Mouse (Mus musculus) hindbrain, embryonic 13.5 days (tissue): Measurements from ENCODE around the gene Vmn2r3. TPM values are rescaled to one million over a fixed set of nuclear protein-coding genes. Genes with fewer than 3 reads are reported as not detected.
"Not testable (repeated sequence)": the region's sequence is repeated elsewhere in the genome, so short reads cannot be mapped to it uniquely, and the experiment has no call there.

ENCODE experiments used
- ATAC-seq: fragments of 200-750 bp; cut with Nextera tagmentation; 2 replicates; pipeline ENCODE4 v1.8.0; 2017; ENCODE audit warnings: moderate TSS enrichment; ENCODE audit not compliant: low FRiP score
- H3K27ac ChIP-seq: fragments of 300-500 bp; sonication (generic); 2 replicates; pipeline ENCODE4 v1.5.1; 2015; ENCODE audit warnings: inconsistent platforms, mild to moderate bottlenecking, moderate library complexity
- H3K27me3 ChIP-seq: fragments of 300-500 bp; sonication (generic); 2 replicates; pipeline ENCODE4 v1.6.1; 2015; ENCODE audit warnings: mild to moderate bottlenecking, inconsistent platforms
- H3K36me3 ChIP-seq: fragments of 300-500 bp; sonication (generic); 2 replicates; pipeline ENCODE4 v1.6.1; 2015; ENCODE audit warnings: mild to moderate bottlenecking, inconsistent platforms
- H3K4me1 ChIP-seq: fragments of 300-500 bp; sonication (generic); replicated peaks from 2 replicates; pipeline ENCODE4 v1.6.1; 2015; ENCODE audit warnings: inconsistent platforms
- H3K4me2 ChIP-seq: fragments of 300-500 bp; sonication (generic); 2 replicates; pipeline ENCODE4 v1.6.1; 2015; ENCODE audit warnings: inconsistent platforms, mild to moderate bottlenecking, moderate library complexity
- H3K4me3 ChIP-seq: fragments of 300-500 bp; sonication (generic); 2 replicates; pipeline ENCODE4 v1.5.1; 2015; ENCODE audit warnings: mild to moderate bottlenecking, inconsistent platforms
- H3K9ac ChIP-seq: fragments of 300-500 bp; sonication (generic); 2 replicates; pipeline ENCODE4 v1.6.1; 2015; ENCODE audit warnings: mild to moderate bottlenecking, inconsistent platforms
- H3K9me3 ChIP-seq: fragments of 300-500 bp; sonication (generic); 2 replicates; pipeline ENCODE4 v1.6.1; 2016; ENCODE audit warnings: inconsistent platforms
- WGBS: fragments of 180-500 bp; shearing (Covaris S2); methylation state at CpG from one replicate; pipeline ENCODE4 v1.1.7; 2015; 5-methylcytosine and 5-hydroxymethylcytosine counted together
- polyA plus RNA-seq: library from polyadenylated mRNA; unstranded; fragments of >200 nt; fragmentation: Nextera tagmentation; extraction: Ambion mirVana; gene quantifications from 2 replicates; pipeline ENCODE4 v1.2.1, GENCODE M21; 2015

Gene Vmn2r3
- polyA plus RNA-seq, result not detected in 2 replicates

GRCm38 (mm10) chr3:64289609-64290008 lies at the start of gene Vmn2r3:
Gene Vmn2r3, minus strand, starts transcription at chr3:64289709.
- Histone ChIP-seq H3K27ac (no peak within 1 kb of the TSS), H3K4me3 (no peak within 1 kb of the TSS), H3K9ac (no peak within 1 kb of the TSS), H3K4me1 (no peaks in the 10 kb centered on the region), H3K36me3 (no peaks in the 10 kb centered on the region), H3K9me3 (no peaks in the 10 kb centered on the region), H3K27me3 (no peaks in the 10 kb centered on the region), H3K4me2 (no peak within 1 kb of the TSS)
- WGBS, result 45% methylated on average over 1 of the region's 1 CpGs
- no peak for ATAC-seq

DNA sequence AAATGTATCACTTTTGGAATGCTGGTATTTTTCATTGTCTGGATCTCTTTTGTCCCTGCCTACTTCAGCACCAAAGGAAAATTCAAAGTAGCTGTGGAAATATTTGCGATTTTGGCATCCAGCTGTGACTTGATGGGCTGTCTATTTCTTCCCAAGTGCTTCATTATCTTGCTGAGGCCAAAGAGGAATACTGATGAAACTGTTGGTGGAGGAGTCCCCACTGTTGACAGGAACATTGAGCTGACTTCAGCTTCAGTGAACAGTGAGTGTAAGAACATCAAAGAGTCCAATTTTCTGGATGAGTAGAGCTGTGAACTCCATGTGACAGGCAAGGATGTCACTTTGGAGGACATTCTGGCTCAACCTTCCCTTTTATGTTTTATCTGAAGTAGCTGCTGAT lies 43.0 kb upstream of the Vmn2r3 start:
- no peak overlapping the region for H3K4me3 ChIP-seq
- no peak overlapping the region for H3K27ac ChIP-seq
- 36% methylated on average over 1 of the region's 1 CpGs for WGBS
- no peak for ATAC-seq
- no peaks in the 10 kb centered on the region for H3K27me3 ChIP-seq
- no peak overlapping the region for H3K4me2 ChIP-seq
- H3K9ac ChIP-seq, result no peak overlapping the region
- no peaks in the 10 kb centered on the region for H3K36me3 ChIP-seq
- no peaks in the 10 kb centered on the region for H3K4me1 ChIP-seq
- no peaks in the 10 kb centered on the region for H3K9me3 ChIP-seq

DNA sequence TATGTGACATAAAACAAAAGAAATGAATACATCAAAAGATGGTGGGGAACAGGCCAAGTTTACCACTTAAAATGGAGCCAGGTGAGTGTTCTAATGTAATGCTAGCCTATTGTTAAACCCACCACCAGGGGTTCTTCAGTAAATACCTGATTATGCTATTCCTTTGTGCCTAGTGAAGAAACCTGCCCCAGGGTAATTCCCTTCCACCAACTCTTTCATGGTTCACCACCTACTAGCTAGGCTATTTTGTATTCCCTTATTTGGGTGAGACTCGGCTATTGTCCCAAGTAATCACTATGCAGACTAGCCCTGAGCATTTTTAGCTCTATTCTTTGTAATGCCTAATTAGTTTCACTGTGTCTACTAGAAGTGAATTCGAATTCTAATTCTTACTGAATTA lies 32.3 kb upstream of the Vmn2r3 start:
- WGBS, result 63% methylated on average over 2 of the region's 2 CpGs
- H3K4me1 ChIP-seq, result no peaks in the 10 kb centered on the region

DNA sequence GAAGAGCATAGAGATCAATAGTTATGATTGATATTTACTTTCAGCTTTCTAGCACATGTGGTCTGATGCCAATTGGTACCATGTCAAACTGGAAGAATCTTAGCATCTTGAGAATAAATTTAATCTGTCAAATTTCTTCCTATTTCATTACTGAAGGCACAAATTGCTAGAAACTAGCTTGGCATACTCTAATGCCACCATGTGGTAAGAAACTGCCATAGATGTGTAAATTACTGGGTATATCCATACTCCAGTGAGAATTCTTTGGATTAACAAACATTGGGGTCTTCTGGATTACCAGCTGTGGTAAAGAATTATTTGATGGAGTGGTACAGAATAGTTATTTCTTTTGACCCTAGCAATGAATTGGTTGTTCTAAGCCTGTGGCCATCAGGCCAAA lies 17.3 kb upstream of the Vmn2r3 start:
- Histone ChIP-seq H3K4me3 (no peak overlapping the region), H3K36me3 (no peaks in the 10 kb centered on the region), H3K4me2 (no peak overlapping the region), H3K9ac (no peak overlapping the region), H3K9me3 (no peaks in the 10 kb centered on the region), H3K4me1 (no peaks in the 10 kb centered on the region), H3K27me3 (no peaks in the 10 kb centered on the region), H3K27ac (no peak overlapping the region)
- ATAC-seq, result no peak

More for the DNA sequence above, 32.3 kb upstream of the Vmn2r3 start:
- no peaks in the 10 kb centered on the region for H3K36me3 ChIP-seq
- no peak overlapping the region for H3K9ac ChIP-seq
- no peaks in the 10 kb centered on the region for H3K27me3 ChIP-seq
- no peak overlapping the region for H3K27ac ChIP-seq
- ATAC-seq, result no peak
- no peak overlapping the region for H3K4me2 ChIP-seq
- H3K9me3 ChIP-seq, result no peaks in the 10 kb centered on the region
- no peak overlapping the region for H3K4me3 ChIP-seq

DNA sequence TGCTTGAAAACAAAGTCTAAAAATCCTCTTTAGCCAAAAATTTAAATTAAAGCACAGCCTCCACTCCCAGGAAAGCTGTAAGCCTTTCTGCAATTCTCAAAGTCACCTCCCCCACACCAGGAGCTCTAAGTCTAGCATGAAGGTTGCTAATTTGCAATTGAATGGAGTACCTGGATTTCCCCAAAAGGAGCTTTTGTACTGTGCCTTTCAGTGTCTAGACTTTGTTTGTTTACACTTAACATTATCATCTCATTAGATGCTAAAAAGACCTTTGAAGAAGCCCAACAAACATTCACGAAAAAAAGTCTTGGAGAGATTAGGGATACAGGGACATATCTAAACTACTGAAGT lies 23.8 kb downstream of the Vmn2r3 start:
- H3K27me3 ChIP-seq, result no peaks in the 10 kb centered on the region
- no peak for ATAC-seq

DNA sequence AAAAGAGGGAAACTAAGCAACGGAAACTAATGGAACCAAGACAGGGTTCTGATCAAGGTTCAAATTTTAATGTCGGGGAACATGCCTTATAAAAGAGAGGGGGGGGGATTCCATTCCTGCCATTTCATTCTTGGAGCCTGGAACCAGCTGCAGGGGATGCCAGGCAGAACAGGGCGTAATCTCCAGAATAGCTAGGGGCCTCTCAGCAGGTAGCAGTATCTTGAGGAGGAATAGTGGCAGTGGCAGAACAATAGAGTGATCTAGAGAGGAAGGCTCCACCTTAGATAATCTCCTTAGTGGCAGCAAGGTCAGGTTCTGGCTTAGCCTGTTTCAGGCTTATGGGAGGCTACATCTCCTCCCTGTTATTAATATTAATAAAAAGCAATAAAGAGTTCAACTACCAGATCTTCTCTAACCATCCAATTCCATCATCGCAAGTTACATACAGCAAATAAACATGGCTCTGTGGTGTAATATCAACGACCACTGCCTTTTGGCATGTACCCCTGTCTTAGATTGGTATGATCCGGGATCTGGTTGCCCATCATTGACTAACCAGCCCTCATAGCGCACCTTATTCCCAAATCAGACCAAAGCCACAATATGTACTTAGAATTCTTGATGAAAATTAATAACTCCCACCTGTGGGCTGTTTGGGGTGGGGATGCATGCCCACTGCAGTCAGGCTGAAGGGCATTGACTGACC lies 24.3 kb downstream of the Vmn2r3 start:
- WGBS, result 29% methylated on average over 7 of the region's 7 CpGs
- H3K36me3 ChIP-seq, H3K9ac ChIP-seq, H3K27ac ChIP-seq, H3K27me3 ChIP-seq, ATAC-seq, H3K9me3 ChIP-seq, H3K4me2 ChIP-seq, H3K4me3 ChIP-seq, H3K4me1 ChIP-seq: not testable (repeated sequence)

More for the DNA sequence above, 23.8 kb downstream of the Vmn2r3 start:
- Histone ChIP-seq H3K4me3 (no peak overlapping the region), H3K36me3 (no peaks in the 10 kb centered on the region), H3K4me1 (no peaks in the 10 kb centered on the region), H3K4me2 (no peak overlapping the region), H3K9ac (no peak overlapping the region), H3K9me3 (no peaks in the 10 kb centered on the region), H3K27ac (no peak overlapping the region)
- WGBS, result 11% methylated on average over 1 of the region's 1 CpGs

- Histone ChIP-seq H3K4me3 (no peak overlapping the region), H3K27me3 (no peaks in the 10 kb centered on the region), H3K36me3 (no peaks in the 10 kb centered on the region), H3K9me3 (no peaks in the 10 kb centered on the region), H3K4me2 (no peak overlapping the region), H3K9ac (no peak overlapping the region), H3K27ac (no peak overlapping the region), H3K4me1 (no peaks in the 10 kb centered on the region)
- WGBS, result 87% methylated on average over 3 of the region's 3 CpGs
- ATAC-seq, result no peak
Measured at GRCm38 (mm10) chr3:64259582-64259981, 29.9 kb downstream of the Vmn2r3 start.

GRCm38 (mm10) chr3:64251646-64252045 lies 37.9 kb downstream of the Vmn2r3 start:
- 90% methylated on average over 5 of the region's 5 CpGs for WGBS
- H3K9ac ChIP-seq, result no peak overlapping the region
- no peaks in the 10 kb centered on the region for H3K27me3 ChIP-seq
- ATAC-seq, result no peak
- H3K4me3 ChIP-seq, result no peak overlapping the region
- H3K27ac ChIP-seq, result no peak overlapping the region
- no peak overlapping the region for H3K4me2 ChIP-seq
- H3K4me1 ChIP-seq, result no peaks in the 10 kb centered on the region
- no peaks in the 10 kb centered on the region for H3K9me3 ChIP-seq
- no peaks in the 10 kb centered on the region for H3K36me3 ChIP-seq

GRCm38 (mm10) chr3:64250461-64250860 lies 39.0 kb downstream of the Vmn2r3 start:
- not testable (repeated sequence) for H3K9me3 ChIP-seq, H3K36me3 ChIP-seq, H3K9ac ChIP-seq, H3K27me3 ChIP-seq, H3K4me1 ChIP-seq, H3K4me2 ChIP-seq, H3K27ac ChIP-seq, ATAC-seq, H3K4me3 ChIP-seq
- WGBS, result 79% methylated on average over 6 of the region's 6 CpGs

GRCm38 (mm10) chr3:64235459-64235858 lies 54.0 kb downstream of the Vmn2r3 start:
- ATAC-seq, H3K9me3 ChIP-seq, H3K36me3 ChIP-seq, H3K9ac ChIP-seq, H3K27me3 ChIP-seq, H3K4me3 ChIP-seq, H3K27ac ChIP-seq, H3K4me2 ChIP-seq, H3K4me1 ChIP-seq: not testable (repeated sequence)
- WGBS, result 95% methylated on average over 6 of the region's 6 CpGs

- H3K36me3 ChIP-seq, H3K27ac ChIP-seq, H3K9ac ChIP-seq, H3K27me3 ChIP-seq, ATAC-seq, H3K4me2 ChIP-seq, H3K4me1 ChIP-seq, H3K9me3 ChIP-seq, H3K4me3 ChIP-seq: not testable (repeated sequence)
- 79% methylated on average over 12 of the region's 12 CpGs for WGBS
Measured at GRCm38 (mm10) chr3:64233655-64234054, 55.9 kb downstream of the Vmn2r3 start.

DNA sequence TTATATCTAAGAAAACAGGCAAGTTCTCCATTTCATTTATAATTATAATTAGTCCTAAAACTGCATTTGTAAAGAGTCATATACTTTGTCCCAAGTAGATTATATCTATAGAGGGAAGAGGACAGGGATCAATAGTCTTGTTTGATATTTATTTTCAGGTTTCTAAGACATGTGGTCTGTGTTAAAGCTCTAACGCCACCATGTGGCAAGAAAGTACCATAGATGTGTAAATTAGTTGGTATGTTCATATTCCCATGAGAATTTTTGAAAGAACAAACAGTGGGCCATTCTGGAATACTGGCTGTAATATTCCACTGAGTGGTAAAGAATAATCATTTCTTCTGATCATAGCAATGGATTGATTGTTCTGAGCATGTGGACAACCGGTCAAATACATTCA lies 62.3 kb downstream of the Vmn2r3 start:
- H3K9me3 ChIP-seq, result no peaks in the 10 kb centered on the region
- no peaks in the 10 kb centered on the region for H3K36me3 ChIP-seq
- H3K27me3 ChIP-seq, result no peaks in the 10 kb centered on the region
- H3K27ac ChIP-seq, result no peak overlapping the region
- H3K4me2 ChIP-seq, result no peak overlapping the region
- ATAC-seq, result no peak
- H3K4me3 ChIP-seq, result no peak overlapping the region
- 62% methylated on average over 2 of the region's 2 CpGs for WGBS
- no peak overlapping the region for H3K9ac ChIP-seq
- no peaks in the 10 kb centered on the region for H3K4me1 ChIP-seq
